Mouse (Mus musculus) olfactory bulb, adult 2 months (tissue): ENCODE measurements around the gene Farp1.

ENCODE experiments used
- CTCF ChIP-seq: fragments of 200-500 bp; IDR thresholded peaks from 2 replicates; pipeline ENCODE4 v1.5.1; 2012; ENCODE audit warnings: low read depth, mild to moderate bottlenecking, low read length, moderate library complexity; ENCODE audit not compliant: insufficient read depth
- POLR2A ChIP-seq: fragments of 200-500 bp; IDR thresholded peaks from 2 replicates; pipeline ENCODE4 v1.6.1; 2012; ENCODE audit warnings: mild to moderate bottlenecking, low read depth, low read length, moderate library complexity; ENCODE audit not compliant: insufficient read depth

DNA sequence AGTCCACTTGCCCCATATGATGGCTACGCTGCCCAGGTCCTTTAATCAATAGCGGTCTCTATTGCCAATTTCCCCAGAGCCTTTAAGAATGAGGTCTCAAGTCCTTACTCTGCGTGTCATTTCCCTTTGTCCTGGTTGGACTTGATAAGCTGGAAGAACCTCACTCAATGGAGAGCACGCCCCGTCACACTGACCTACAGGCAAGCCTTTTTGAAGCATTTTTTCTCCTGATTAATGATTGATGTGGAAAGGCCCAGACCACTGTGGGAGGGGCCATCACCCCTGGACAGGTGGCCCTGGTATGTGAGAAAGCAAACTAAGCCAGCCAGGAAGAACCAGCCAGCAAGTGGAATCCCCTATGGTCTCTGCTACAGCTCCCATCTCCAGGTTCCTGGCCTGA is 263.5 kb downstream of the Farp1 start:
- TF ChIP-seq POLR2A: no peak
- TF ChIP-seq CTCF: no peak
